Comparison of ENCODE assay signal across 16 mouse cellular contexts in the genomic region with DNA sequence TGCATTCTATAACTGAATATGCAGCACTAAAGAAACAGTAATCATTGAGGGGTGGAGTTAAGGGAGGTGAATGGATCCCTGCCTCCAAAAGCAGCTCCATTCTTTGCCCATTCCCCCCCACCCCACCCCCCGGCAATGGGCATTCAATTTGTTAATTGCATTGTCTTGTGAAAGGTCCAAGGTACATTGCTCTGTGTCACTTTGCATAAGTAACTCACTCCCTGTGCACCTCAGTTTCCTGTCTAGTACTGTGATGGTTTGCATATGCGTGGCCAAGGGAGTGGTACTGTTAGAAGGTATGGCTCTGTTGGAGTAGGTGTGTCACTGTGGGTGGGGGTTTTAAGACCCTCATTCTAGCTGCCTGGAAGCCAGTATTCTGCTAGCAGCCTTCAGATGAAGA. TPM values are rescaled to one million over a fixed set of nuclear protein-coding genes. Genes with fewer than 3 reads are reported as not detected.
"Had no signal": no experiment of that assay in that cellular context is flagged by ENCODE, and none has a peak within 500 bp of the region (broad histone marks: within the 10 kb centered on the region; RNA-seq: fewer than 3 reads in every experiment).

No protein-coding gene starts in this region.

- DNase-seq: retina, postnatal 1 day; right cerebral cortex, adult 18-20 months; right cerebral cortex, postnatal 14 days; right cerebral cortex, postnatal 25 days; right cerebral cortex, postnatal 4 days; spleen, adult 18-20 months; thymus, adult 18-20 months; thymus, adult 2 months; thymus, postnatal 14 days; thymus, postnatal 25 days; thymus, postnatal 36 days; thymus, postnatal 4 days had no signal

- H3K4me3 ChIP-seq: neural tube, embryonic 13.5 days; stomach, embryonic 15.5 days had no signal

- H3K4me1 ChIP-seq: stomach, embryonic 15.5 days had no signal

- H3K9me3 ChIP-seq: stomach, embryonic 15.5 days had no signal

- H3K27ac ChIP-seq: neural tube, embryonic 13.5 days; stomach, embryonic 15.5 days; stomach, postnatal 0 days had no signal

- H3K36me3 ChIP-seq: neural tube, embryonic 13.5 days; stomach, embryonic 15.5 days had no signal

- H3K27me3 ChIP-seq: neural tube, embryonic 13.5 days; stomach, embryonic 15.5 days had no signal

- H3K9ac ChIP-seq: neural tube, embryonic 13.5 days; stomach, embryonic 15.5 days had no signal

- H3K4me2 ChIP-seq: neural tube, embryonic 13.5 days; stomach, embryonic 15.5 days had no signal

RNA-seq across cellular contexts. Expression of gene Colgalt2, which starts 13.5 kb away (rescaled TPM):
- total RNA-seq: neutrophil, adult 5-6 weeks had no signal
